Mouse (Mus musculus) monocyte, adult 59 days (primary cell): ENCODE measurements around the gene Gm9045. TPM values are rescaled to one million over a fixed set of nuclear protein-coding genes. Genes with fewer than 3 reads are reported as not detected.

ENCODE experiments used
- total RNA-seq, 2 experiments: library from RNA; stranded (reverse); gene quantifications; one replicate each; pipeline ENCODE4 v1.2.4; 2023

The Gm9045 gene
- not detected for total RNA-seq

DNA sequence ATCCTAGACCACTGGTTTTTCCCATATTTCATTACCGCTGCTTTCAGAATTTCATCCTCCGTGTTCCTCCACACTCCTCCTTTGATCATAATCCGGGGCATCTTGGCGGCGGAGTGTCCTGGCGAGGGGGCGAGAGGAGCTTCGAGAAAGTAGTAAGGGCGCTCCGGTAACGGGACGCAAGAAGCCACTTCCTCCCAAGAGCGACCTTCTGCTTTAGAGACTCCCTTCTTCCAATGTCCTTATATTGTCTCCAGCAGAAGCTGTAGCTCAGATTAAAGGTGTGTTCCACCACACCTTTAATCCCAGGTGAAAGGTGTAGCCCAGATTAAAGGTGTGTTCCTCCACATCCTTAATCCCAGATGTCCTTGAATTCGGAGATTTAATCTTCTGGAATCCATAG is at the start of gene Gm9045:
Gene Gm9045 (minus strand): TSS at position 101 of the 400 bp plus-strand sequence.

DNA sequence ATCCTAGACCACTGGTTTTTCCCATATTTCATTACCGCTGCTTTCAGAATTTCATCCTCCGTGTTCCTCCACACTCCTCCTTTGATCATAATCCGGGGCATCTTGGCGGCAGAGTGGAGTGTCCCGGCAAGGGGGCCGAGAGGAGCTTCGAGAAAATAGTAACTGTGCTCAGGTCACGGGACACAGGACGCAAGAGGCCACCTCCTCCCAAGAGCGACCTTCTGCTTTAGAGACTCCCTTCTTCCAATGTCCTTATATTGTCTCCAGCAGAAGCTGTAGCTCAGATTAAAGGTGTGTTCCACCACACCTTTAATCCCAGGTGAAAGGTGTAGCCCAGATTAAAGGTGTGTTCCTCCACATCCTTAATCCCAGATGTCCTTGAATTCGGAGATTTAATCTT is 16.4 kb upstream of the Gm9045 start, which contains the start of gene Gm9049:
Gene Gm9049 (minus strand): TSS at position 101 of the 400 bp plus-strand sequence.

DNA sequence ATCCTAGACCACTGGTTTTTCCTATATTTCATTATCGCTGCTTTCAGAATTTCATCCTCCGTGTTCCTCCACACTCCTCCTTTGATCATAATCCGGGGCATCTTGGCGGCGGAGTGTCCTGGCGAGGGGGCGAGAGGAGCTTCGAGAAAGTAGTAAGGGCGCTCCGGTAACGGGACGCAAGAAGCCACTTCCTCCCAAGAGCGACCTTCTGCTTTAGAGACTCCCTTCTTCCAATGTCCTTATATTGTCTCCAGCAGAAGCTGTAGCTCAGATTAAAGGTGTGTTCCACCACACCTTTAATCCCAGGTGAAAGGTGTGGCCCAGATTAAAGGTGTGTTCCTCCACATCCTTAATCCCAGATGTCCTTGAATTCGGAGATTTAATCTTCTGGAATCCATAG is 10.9 kb upstream of the Gm9045 start, which contains the start of gene Gm9048:
Gene Gm9048 (minus strand): TSS at position 101 of the 400 bp plus-strand sequence.

DNA sequence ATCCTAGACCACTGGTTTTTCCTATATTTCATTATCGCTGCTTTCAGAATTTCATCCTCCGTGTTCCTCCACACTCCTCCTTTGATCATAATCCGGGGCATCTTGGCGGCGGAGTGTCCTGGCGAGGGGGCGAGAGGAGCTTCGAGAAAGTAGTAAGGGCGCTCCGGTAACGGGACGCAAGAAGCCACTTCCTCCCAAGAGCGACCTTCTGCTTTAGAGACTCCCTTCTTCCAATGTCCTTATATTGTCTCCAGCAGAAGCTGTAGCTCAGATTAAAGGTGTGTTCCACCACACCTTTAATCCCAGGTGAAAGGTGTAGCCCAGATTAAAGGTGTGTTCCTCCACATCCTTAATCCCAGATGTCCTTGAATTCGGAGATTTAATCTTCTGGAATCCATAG is 5.5 kb upstream of the Gm9045 start, which contains the start of gene Gm9046:
Gene Gm9046 (minus strand): TSS at position 101 of the 400 bp plus-strand sequence.

DNA sequence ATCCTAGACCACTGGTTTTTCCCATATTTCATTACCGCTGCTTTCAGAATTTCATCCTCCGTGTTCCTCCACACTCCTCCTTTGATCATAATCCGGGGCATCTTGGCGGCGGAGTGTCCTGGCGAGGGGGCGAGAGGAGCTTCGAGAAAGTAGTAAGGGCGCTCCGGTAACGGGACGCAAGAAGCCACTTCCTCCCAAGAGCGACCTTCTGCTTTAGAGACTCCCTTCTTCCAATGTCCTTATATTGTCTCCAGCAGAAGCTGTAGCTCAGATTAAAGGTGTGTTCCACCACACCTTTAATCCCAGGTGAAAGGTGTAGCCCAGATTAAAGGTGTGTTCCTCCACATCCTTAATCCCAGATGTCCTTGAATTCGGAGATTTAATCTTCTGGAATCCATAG is 5.3 kb downstream of the Gm9045 start, which contains the start of gene Gm9044:
Gene Gm9044 (minus strand): TSS at position 101 of the 400 bp plus-strand sequence.

DNA sequence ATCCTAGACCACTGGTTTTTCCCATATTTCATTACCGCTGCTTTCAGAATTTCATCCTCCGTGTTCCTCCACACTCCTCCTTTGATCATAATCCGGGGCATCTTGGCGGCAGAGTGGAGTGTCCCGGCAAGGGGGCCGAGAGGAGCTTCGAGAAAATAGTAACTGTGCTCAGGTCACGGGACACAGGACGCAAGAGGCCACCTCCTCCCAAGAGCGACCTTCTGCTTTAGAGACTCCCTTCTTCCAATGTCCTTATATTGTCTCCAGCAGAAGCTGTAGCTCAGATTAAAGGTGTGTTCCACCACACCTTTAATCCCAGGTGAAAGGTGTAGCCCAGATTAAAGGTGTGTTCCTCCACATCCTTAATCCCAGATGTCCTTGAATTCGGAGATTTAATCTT is 10.8 kb downstream of the Gm9045 start, which contains the start of gene Gm9040:
Gene Gm9040 (minus strand): TSS at position 101 of the 400 bp plus-strand sequence.

DNA sequence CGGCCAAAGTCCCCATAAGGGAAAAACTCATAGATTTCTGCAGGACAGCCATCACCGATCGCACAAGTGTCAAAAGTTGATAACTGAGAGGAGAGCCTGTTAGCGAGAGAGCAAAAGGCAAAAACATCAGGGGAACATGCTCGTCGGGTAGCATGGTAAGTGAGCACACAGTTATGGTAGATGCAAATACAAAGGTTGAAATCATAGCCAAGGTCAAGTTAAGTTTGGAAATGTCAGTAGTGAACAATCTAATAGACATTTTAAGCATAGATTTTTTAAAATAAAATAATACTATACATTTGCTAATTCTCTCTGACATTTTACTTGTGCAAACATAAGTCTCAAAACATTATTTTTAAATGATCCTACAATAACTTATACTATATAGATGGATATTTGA is 42.7 kb downstream of the Gm9045 start, which contains the start of gene Iltifb:
Gene Iltifb (minus strand): TSS at position 101 of the 400 bp plus-strand sequence.

Other genes starting within 250 kb of the Gm9045 start
- 10 to 100 TPM; 43.5 to 50.7 TPM for gene Mdm1, start 196.0 kb downstream of the Gm9045 start, total RNA-seq
- not detected for gene Il22, start 132.9 kb downstream of the Gm9045 start, total RNA-seq
- under 1 TPM; 0.45 to 0.94 TPM for gene Gm32717, start 97.1 kb downstream of the Gm9045 start, total RNA-seq
- under 1 TPM; 0.45 to 0.94 TPM for gene Gm32802, start 79.1 kb downstream of the Gm9045 start, total RNA-seq
- gene Iltifb, start 42.8 kb downstream of the Gm9045 start, total RNA-seq, result not detected
- not detected for gene Gm9040, start 10.9 kb downstream of the Gm9045 start, total RNA-seq
- gene Gm9044, start 5.4 kb downstream of the Gm9045 start, total RNA-seq, result not detected
- not detected for gene Gm9046, start 5.4 kb upstream of the Gm9045 start, total RNA-seq
- gene Gm9048, start 10.8 kb upstream of the Gm9045 start, total RNA-seq, result not detected
- gene Gm9049, start 16.3 kb upstream of the Gm9045 start, total RNA-seq, result not detected
- not detected for gene Ifng, start 103.2 kb upstream of the Gm9045 start, total RNA-seq